Mouse (Mus musculus) T-cell, adult 66 days (primary cell): ENCODE measurements around the gene Asmt. TPM values are rescaled to one million over a fixed set of nuclear protein-coding genes. Genes with fewer than 3 reads are reported as not detected.

Source experiments
- total RNA-seq, 2 experiments: library from RNA; stranded (reverse); gene quantifications; 3 replicates in 1 of 2; 4 replicates in 1 of 2; pipeline ENCODE4 v1.2.4; 2023

The Asmt gene
- 1 to 10 TPM in 1 of 2 experiments, under 1 TPM in 1; 0.79 to 2.0 TPM for total RNA-seq

DNA sequence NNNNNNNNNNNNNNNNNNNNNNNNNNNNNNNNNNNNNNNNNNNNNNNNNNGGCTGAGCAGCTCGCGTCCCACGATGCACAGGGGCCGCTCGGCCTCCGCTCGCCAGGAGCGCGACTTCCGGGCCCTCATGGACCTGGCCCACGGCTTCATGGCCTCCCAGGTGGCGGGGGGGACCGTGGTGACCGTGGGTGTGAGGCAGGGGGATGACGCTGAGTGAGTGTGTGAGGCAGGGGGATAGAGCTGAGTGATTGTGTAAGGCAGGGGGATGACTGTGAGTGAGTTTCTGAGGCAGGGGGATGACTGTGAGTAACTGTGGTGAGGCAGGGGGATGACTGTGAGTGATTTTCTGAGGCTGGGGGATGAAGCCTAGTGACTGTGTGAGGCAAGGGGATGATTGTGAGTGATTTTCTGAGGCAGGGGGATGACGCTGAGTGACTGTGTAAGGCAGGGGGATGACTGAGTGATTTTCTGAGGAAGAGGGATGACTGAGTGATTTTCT lies at the start of gene Asmt:
Gene Asmt, plus strand, starts transcription at position 51 of the 499 bp plus-strand sequence.

